Mouse (Mus musculus): ENCODE data around the gene Uba1.

The Uba1 gene

DNA sequence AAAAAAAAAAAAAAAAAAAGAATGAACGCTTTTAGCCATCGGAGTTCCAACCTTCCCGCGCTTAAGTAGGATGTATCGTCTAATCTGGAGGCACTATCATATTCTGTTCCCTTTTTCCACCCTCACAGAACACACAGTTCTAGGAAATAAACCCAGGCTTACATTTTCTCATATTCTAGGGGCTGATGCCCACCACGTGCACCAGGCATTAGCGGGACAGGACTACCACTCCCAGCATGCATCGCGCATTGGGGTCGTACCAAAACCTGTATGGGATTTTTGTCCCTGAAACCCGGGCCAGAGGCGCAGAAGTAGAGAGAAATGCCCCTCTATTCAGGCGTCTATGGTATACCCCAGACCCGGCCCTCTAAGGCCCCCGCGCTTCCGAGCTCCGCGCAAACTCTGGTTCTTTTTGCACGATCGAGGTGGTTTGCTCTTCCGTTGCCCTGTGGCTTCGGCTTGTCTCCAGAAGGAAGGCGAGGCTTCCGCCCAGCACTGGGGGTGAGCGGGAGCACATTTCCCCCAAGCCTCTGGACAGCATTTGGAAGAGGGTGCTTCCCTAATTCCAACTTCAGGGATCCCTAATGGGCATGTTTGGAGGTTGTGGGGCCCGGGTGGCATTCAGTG is at the start of gene Uba1:
Uba1 (plus strand) TSS at position 301 of the 627 bp plus-strand sequence.
- peak; percentile 68 for DNase-seq

DNA sequence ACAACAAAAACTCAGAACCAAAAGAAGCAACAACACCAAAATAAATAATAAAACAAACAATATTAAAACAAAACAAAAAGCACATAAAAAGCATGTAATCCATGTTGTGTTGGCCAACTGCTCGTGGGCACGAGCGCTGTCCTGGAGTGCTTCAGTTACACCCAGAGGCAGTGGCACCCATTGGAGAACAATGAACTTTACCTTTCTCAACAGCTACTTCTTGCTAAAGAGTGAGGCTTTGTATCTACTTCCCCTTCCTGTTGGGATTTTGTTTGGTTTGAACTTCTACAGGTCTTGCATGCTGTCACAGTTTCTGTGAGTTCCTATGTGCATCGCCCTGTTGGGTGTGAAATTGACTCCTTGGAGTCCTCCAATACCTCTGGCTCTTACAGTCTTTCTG is 49.6 kb upstream of the Uba1 start:
- DNase-seq = no peak

GRCm38 (mm10) chrX:20616861-20617175 is 41.3 kb upstream of the Uba1 start:
- no peak for DNase-seq

DNA sequence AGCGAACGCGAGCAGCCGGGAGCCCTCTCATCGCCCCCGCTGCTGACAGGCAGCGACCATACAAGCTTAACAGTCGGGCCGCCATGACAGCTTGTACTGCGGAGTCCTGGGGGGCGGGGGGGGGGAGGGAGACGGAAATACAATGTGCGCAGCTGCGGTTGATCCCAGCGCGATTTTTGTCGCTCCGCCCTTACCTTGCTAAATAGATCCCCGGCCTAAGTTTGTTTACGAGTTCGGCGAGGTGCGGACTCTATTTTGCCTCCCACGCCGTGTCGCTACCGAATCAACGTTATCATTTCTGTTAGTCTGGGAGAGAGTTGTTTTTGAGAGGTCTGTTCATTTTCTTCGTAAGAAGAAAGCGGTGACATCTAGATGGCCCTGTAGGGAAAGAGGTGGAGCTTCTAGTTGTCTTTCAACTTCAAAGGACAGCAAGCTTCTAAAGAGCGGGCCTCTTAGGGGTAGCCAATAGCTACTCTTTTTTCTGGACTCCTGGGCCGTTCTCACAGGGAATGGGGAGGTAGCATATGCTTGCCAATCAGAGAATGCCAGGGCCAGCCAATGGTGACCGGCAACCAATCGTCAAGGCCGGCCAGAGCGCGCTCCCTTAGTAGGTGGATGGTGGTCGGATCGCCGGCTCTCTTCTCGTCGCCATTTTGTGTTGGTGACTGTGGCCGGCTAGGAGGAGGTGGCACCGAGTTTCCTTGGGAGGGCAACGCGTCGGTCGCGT is 40.8 kb upstream of the Uba1 start, which contains the start of the genes Rbm10 and Ndufb11:
Rbm10 (plus strand) TSS at position 328 of the 727 bp plus-strand sequence.
Ndufb11 (minus strand) TSS at position 444 of the 727 bp plus-strand sequence.
- DNase-seq = peak; percentile 84

GRCm38 (mm10) chrX:20617903-20618399 is 40.2 kb upstream of the Uba1 start:
- DNase-seq = no peak

GRCm38 (mm10) chrX:20638141-20638540 is 20.0 kb upstream of the Uba1 start:
- no peak for DNase-seq

DNA sequence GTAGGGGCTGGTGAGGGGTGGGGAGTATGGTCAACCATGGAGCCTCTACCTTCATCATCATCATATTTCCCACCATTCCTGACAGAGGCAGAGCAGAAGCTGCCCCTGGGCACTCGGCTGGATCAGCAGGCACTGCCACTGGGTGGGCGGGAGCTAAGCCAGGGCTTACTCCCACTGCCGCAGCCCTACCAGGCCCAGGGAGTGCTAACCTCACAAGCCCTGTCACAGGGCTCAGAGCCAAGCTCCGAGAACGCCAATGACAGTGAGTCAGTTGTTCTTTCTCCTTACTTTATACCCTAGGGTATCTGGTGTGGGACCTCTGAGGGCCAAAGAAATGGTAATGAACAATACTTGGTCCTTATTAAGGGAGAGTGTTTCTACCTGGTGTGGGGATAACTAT is 13.3 kb upstream of the Uba1 start:
- DNase-seq = no peak

DNA sequence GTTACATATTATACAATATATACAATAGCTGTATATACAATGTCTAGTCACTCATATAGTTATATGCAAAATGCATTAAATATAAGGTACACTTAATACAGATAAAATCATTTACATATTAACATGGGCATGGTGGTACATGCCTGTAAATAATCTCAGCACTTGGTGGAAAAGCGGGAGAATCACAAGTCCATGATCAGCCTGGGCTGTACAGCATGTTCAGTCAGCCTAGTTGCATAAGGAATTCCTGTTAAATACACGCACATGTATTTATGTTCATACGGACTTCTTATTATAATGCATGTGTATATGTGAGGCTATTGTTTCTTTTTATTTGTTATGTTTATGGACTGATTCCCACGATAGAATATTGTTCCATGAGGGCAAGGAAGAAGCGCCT is 533 bp upstream of the Uba1 start:
- no peak for DNase-seq

- peak; percentile 15 for DNase-seq
Measured at GRCm38 (mm10) chrX:20658891-20659406, 823 bp downstream of the Uba1 start.

DNA sequence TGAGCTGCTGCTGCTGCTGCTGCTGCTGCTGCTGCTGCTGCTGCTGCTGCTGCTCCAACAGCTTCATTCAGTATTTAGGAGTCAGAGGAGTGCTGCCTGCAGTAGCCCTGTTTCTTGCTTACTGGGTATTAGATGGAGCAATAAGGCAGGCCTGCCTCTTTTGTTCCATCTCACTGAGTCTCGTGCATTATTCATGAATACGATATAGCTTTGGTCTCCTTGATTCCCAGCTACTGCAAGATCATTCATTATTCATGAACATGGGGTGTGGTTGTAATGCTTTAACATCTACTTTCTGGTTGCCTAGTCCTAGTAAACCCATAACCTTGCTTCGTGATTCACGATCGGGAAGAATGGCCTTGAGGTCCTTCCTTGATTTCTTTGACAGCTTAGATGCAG is 4.2 kb downstream of the Uba1 start:
- no peak for DNase-seq

DNA sequence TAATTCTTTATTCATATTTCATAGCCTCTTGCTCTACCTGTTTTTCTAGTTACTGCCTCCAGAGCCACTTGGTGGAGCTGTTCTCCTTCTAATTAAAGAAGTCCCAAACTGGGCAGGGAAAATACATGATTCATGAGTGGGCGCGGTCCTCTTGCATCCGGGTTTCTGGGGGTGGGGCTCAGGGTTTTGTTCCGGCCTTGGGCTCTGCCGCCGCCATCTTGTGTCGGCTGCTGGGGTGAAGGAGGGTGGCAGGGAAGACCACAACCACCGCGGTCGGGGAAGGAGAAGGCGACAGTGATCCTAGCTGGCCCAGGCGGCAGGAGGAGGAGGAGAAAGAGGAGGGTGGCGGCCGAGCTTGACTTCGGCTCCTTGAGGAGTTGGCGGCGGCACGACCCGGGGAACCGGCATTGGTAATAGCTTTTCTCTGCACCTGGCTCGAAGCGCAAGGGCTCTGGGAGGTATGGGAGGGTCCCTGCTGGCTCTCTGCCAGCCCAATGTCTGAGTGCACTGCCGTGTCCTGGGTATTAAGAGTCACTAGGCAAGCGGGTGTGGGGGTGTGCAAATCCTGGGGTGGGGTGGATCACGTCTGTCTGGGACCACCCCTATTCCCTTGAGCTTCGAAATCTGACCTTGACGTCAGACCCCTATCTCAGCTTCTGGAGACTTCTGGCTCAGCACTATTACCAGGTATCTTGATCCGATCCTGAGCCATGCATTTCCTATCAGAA is 4.8 kb downstream of the Uba1 start:
- DNase-seq = peak; percentile 83

DNA sequence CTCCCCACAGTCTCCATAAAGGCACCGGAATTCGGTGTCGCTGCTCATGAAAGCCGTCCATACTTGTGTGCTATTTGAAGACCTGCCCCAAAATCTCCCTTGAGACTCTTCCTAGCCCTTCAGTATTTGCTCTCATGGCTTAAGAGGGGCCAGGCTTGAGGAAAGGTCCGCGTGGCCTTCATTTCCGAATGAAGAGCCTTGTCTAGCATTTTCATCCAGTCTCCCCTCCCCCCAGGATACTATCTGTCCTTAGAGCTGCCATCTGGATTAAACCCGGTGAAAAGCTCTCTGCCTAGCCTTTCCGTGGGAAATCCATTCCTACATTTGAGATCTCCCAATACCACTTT is 5.3 kb downstream of the Uba1 start:
- peak; percentile 29 for DNase-seq

DNA sequence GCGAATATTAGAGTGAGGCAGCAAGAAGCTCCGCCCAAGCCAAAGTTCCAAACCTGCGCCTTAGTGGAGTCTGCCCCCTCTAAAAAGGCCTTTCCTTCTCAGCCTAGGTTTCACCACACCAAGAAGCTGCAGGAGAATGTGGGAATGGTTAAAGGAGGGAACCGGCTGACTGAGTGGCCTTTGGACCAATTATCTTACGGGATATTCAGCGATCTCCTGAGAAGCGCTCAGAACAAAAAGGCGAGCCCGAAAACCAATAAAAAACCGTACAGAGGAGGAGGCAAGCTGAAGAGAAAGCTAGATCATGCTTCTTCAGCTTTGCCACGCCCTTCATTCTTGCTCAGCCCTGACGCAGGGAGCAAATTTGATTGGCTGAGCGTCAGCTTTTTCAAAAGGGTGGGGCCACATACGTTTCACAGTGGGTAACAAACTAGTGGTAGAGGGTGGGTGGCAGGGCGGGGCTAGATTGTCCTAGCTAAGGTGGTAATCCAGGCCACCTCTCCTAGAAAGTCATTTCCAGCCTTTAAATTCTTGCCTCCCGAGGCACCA is 29.5 kb downstream of the Uba1 start, which contains the start of gene Cdk16:
Cdk16 (plus strand) TSS at position 436 of the 549 bp plus-strand sequence.
- no peak for DNase-seq

- DNase-seq = peak; percentile 84
Measured at GRCm38 (mm10) chrX:20688068-20688547, 30.0 kb downstream of the Uba1 start.

GRCm38 (mm10) chrX:20688615-20689014 is 30.5 kb downstream of the Uba1 start:
- peak; percentile 54 for DNase-seq

- DNase-seq = no peak
Measured at GRCm38 (mm10) chrX:20691566-20691965, 33.4 kb downstream of the Uba1 start.

DNA sequence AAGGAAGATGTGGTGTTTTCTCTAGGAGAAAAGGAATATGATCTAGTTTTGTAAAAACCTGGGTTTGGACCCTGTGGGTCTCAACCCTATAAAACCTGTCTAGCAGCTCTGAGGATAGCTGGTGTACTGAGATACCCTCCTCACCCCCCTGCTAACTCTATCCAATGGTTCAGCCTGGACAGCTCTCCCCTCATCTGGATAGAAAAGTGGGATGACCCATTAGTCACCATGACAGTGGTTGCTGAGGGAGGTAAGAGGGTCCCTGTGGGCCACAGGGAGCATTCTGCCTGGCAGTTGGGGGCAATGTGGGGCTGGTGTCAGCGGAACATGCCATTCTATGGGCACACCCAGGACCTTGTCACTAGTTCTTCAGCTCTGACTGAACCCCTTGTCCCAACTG is 34.5 kb downstream of the Uba1 start:
- DNase-seq = no peak

DNA sequence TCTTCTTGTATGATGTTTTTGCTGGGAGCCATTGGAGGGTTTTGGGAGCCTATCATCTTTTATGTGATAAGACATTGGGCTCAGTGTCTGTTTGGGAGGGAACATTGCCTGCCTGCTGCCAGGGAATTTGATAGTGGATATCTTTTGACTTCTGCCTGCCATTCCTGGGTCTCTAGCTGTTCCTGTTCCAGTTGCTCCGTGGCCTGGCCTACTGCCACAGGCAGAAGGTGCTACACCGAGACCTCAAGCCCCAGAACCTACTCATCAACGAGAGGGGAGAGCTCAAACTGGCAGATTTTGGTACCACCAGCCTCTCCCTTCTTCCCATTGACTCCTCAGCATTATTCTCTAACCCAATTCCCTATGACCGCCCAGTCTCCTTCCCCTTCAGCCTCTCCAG is 37.7 kb downstream of the Uba1 start:
- no peak for DNase-seq

DNA sequence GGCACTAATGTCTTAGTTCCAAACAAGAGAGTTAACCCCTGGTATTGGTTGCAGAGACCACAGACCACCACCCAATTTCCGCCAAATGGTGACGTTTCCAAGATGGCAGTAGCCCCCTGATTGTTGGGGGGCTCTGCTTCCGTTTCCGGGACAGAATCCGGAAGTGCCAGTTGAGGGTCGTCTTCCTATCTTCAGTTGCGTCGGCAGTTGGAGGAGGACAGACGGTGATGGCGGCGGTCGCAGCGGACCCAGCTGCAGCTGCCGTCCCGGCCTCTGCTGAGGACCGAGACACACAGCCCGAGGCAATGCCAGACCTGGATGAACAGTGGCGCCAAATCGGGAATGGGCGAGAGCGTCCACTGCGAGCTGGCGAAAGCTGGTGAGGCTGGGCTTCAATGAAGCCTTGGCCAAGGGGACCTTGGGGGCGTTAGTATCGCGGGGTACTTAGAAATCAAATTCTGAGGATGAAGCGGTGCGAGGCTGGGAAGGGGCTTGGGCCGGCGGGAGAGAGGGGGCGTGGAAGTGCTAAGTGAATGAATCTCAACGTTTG is 45.7 kb downstream of the Uba1 start, which contains the start of gene Usp11:
Usp11 (plus strand) TSS at position 166 of the 550 bp plus-strand sequence.
- DNase-seq = no peak

DNA sequence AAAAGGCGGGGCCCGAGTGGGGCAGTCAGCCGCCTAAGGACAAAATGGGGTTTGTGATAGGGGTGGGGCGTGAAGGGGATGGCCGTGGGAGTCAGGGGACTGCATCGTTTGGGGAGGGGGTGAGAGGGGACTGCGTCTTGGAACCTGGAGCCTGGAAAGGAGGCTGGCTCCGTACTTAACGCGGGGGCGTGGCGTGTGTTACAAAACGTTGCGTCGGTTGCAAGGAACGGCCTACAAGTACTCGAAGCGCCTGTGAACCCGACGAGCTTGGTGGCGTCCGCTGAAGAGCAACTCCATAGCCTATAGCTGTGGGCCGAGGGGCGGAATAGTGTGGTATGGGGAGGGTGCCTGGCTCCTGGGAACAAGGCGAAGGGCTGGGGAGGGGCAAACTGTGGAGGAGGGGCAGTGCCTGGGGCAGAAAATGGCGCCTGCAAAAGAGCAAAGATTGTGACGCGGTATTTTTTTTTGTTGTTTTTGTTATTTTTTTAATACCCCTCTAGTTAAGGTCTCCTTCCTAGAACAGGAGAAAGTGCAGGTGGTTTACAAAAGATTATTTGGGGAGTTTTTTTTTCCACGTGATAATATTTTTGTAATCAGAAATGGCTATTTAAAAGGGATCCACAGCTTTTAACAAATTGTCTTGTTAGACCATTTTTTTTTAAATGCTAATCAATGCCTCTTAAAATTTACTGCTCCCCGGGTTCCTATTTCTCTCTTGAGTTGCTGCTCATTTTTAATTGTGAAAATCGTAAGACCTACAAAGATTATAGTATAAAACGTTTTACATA is 46.4 kb downstream of the Uba1 start:
- peak; percentile 74 for DNase-seq

DNA sequence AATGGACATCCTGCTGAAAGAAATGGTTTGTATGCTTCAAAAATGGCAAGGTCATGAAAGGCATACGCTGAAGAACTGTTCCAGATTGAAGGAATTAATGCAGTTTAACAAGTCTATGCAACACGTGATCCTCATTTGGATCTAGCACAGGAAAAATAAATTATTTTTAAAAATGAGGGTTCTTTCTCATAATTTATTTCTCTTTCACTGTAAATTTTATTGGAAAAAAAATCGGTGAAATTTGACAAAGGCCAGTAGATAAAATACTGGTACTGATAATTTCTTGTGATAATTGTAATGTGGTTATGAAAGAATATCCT is 46.9 kb downstream of the Uba1 start:
- DNase-seq = no peak

DNA sequence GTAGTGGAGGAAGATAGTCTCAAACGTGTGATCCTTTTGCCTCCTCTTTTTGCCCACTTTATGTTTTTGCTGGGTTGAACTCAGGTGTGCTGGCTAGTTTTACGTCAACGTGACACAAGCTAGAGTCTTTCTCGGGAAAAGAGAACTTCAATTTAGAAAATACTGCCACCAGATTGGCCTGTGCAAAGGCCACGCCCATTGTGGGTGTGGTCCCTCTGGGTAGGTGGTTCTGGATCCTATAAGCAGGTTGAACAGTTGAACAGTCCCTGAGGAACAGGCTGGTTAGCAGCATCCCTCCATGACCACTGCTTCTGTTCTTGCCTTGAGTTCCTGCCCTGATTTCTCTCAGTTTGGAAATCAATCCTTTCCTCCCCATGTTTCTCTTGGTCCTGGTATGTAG is 70.6 kb downstream of the Uba1 start:
- DNase-seq = no peak
